Mouse (Mus musculus) granulocyte monocyte progenitor cell, adult 5-6 weeks (primary cell): ENCODE measurements around the gene Golga4. TPM values are rescaled to one million over a fixed set of nuclear protein-coding genes. Genes with fewer than 3 reads are reported as not detected.

ENCODE experiments used
- ATAC-seq: replicated peaks from 2 replicates; pipeline ENCODE4 v1.8.0; 2016; ENCODE audit warnings: mild to moderate bottlenecking, moderate TSS enrichment, inconsistent platforms; ENCODE audit not compliant: poor library complexity, severe bottlenecking
- total RNA-seq, 2 experiments: library from RNA; stranded (forward) in 1 of 2; stranded (reverse) in 1 of 2; fragments of 200-712, 200-1000 nt in 1 of 2; fragments of >200 nt in 1 of 2; fragmentation: Nextera tagmentation in 1 of 2; gene quantifications; 2 replicates each; pipeline ENCODE4 v1.2.3; 2014 to 2017

The Golga4 gene
- total RNA-seq (2014; fragmentation: Nextera tagmentation), result 50.2 and 61.6 TPM in 2 replicates
- total RNA-seq (2017), result 69.4 and 82.7 TPM in 2 replicates

GRCm38 (mm10) chr9:118506020-118506403 is at the start of gene Golga4:
Gene Golga4, plus strand, starts transcription at chr9:118506267.
- ATAC-seq, result peak; percentile 91

DNA sequence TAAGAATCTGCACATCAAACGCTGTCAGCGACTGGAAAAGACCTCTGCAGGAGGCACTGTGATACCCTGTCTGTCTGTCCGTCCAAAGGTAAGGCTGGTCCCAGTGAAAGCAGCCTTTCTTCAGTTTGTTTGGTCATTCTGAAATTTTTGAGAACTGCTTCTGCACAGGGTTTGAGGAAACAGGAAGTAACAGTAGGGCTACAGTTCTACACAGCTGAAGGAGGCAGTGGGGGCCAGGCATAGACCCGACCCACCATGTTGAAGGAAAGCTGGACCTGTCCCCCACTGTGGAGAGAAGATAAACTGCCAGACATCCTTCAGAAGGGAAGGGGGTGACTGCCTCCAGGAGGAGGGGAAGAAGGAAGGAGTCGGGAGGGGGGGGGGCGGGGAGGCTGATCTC is 49.7 kb upstream of the Golga4 start:
- peak; percentile 68 for ATAC-seq

GRCm38 (mm10) chr9:118458039-118458438 is 48.0 kb upstream of the Golga4 start:
- no peak for ATAC-seq

GRCm38 (mm10) chr9:118464031-118464430 is 42.0 kb upstream of the Golga4 start:
- no peak for ATAC-seq

DNA sequence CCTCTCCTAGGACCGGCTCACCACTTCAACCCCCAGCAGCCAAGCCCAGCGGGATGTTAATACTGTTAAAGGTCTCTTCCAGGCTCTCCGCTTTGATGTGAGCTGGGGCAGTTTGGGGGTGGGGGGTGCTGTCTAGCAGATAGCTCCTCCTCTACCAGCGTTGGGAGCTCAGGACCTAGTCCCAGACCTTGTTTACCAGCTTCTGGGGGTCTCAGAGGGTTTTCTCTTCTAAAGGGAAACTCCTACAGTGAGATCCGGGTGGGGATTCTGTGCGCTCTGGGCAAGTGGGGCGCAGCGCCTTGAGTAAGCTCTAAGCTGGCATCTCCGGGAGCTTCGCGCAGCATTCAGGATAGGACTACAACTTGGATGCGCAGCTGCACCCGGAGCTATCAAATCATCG is 37.8 kb upstream of the Golga4 start:
- no peak for ATAC-seq

- ATAC-seq, result no peak
Measured at GRCm38 (mm10) chr9:118469272-118469671, 36.8 kb upstream of the Golga4 start.

GRCm38 (mm10) chr9:118471296-118471695 is 34.8 kb upstream of the Golga4 start:
- no peak for ATAC-seq

DNA sequence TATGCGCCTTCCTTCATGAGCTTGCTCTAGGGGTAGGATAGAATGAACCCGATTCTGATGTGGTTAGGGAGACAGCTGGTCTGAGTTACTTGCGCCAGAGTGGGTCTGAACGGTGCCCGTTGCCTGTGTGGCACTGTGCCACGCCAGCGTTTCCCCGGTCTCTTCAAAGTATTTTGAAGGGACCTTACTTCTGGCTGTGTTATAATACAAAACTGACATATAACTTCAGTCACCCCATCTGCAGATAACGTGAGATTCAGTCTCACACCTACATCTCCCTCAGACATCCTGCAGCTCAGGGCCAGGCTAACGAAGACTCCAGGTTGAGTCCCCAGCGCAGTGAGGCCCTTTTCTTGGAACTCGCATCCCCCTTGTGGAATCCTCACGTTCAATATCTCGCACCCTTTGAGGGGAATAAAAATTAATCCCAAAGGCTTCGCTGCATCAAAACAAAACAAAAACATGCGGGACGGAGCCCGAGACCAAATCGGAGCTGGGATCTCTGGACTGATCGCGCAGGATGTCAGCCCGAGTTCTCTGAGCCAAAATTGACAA is 29.8 kb upstream of the Golga4 start:
- no peak for ATAC-seq

- no peak for ATAC-seq
Measured at GRCm38 (mm10) chr9:118476766-118477271, 29.2 kb upstream of the Golga4 start.

- no peak for ATAC-seq
Measured at GRCm38 (mm10) chr9:118477281-118477931, 28.7 kb upstream of the Golga4 start.

- peak; percentile 29 for ATAC-seq
Measured at GRCm38 (mm10) chr9:118477961-118478360, 28.1 kb upstream of the Golga4 start, which contains the start of gene Eomes. Gene Eomes, plus strand, starts transcription at chr9:118478212.

DNA sequence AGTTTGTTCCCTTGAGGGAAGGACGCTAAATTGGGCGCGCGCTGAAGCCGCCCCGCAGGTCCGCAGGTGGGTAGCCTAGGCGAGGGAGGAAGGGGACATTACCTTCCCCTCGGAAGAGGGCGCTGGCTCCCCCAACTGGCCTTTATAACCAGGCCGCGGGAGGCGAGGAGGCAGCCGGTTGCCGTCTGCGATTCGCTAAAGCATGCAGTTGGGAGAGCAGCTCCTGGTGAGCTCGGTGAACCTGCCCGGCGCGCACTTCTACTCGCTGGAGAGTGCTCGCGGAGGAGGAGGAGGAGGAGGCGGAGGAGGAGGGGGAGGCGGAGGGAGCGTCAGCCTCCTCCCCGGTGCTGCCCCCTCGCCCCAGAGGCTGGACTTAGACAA is 27.6 kb upstream of the Golga4 start:
- ATAC-seq, result peak; percentile 36

DNA sequence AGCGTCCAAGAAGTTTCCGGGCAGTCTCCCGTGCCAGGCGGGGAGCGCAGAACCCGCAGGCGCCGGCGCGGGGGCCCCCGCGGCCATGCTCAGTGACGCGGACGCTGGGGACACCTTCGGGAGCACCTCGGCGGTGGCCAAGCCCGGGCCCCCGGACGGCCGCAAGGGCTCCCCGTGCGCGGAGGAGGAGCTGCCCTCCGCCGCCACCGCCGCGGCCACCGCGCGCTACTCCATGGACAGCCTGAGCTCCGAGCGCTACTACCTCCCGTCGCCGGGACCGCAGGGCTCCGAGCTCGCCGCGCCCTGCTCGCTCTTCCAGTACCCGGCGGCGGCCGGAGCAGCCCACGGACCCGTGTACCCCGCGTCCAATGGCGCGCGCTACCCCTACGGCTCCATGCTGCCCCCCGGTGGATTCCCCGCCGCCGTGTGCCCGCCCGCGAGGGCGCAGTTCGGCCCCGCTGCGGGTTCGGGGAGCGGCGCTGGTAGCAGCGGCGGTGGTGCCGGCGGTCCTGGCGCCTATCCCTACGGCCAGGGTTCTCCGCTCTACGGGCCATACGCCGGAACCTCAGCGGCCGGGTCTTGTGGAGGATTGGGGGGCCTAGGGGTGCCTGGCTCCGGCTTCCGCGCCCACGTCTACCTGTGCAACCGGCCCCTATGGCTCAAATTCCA is 27.1 kb upstream of the Golga4 start:
- ATAC-seq, result peak; percentile 75

DNA sequence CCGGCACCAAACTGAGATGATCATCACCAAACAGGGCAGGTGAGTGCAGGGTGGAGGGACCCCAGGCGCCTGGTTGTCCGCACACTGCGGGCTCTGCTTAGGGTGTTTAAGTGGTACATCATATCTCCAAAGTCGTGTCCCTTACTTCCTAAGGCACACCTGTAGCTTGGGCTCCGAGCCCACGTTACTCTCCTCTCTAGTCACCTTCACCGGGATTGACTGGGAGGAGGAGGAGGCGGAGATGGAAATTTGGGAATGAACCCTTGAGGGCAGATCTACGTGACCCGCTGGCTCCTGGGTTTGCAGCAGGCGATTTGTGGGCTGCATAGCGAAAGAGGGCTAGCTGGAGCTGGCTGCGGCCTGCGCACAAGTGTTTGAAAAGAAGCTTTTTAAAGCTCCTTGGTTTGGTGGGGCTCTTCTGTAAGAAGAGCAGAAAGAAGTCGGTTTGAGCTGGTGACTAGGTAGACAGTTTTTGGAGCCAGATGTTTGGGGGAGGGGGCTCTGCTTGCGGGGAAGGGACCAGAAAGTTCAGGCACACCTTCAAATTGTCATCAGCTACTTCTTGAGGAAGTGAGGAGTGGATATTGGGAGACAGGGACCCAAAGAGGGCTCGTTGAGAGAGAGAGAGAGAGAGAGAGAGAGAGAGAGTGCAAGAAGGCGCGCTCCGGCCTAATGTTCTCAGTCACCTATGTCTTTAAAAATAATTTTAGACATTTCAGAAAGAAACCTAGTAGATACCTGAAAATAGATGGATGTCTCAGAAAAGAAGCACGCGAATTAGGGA is 26.4 kb upstream of the Golga4 start:
- peak; percentile 6; the same call in 1 of the 2 replicates for ATAC-seq

GRCm38 (mm10) chr9:118480292-118480690 is 25.8 kb upstream of the Golga4 start:
- ATAC-seq, result no peak

GRCm38 (mm10) chr9:118482210-118482609 is 23.9 kb upstream of the Golga4 start:
- no peak for ATAC-seq

- ATAC-seq, result no peak
Measured at GRCm38 (mm10) chr9:118486361-118487095, 19.5 kb upstream of the Golga4 start.

DNA sequence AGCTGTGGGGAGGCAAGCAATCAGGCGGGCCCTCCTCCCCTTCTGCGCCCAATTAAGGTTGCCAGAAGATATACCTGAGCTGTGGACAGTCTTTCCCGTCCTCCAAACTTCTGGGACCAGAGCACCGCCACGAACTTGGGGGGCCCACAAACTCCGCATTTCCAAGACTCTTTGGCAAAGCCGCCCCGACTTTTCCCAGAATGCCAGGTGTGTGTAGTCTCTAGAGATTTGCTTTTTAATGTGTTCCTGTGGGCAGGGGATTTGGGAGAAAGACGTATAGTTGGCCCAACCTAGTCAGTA is 19.0 kb upstream of the Golga4 start:
- no peak for ATAC-seq

- no peak for ATAC-seq
Measured at GRCm38 (mm10) chr9:118487636-118488035, 18.4 kb upstream of the Golga4 start.
